Mouse (Mus musculus): ENCODE data around the gene Chid1. TPM values are rescaled to one million over a fixed set of nuclear protein-coding genes. Genes with fewer than 3 reads are reported as not detected.

The Chid1 gene
- polyA plus RNA-seq, 1 experiment from 2014 or later: 25.2 TPM

DNA sequence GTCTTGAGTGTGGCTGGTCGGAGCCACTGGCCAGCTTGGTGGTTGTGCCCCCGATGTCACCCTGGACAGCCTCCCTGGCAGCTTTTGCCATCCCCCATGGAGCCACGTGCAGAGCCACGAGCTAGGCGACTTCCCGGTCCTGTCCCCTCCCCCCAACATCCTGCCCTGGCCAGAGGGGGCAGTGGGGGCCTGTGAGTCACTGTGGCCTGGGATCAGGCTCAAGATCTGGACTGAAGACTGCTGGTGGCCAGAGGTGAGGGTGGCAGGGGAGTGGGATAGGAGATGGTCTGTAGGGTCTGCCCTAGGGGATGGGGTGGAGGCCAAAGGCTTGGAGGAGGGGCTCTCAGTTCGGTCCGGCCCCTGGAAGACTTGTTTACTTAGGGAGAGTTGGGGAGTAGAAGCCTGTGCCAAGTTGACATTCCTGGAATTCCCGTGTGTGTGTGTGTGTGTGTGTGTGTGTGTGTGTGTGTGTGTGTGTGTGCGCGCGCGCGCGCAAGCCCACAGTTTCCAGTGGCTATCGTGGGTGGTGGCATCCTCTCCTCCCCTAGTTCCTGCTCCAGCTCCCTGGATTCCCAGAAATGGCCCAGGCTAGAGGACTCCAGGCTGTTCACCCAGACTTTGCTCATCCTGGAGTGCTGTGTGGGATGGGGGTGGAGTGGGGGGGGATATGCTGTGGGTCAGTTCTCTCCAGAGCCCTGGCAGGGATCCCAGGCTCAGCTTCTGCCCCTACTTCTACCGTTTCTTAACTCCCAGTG, 63.3 kb downstream of the Chid1 start:
- H3K36me3 ChIP-seq (replicated peaks): peaks cover 18% of the 10 kb centered on the region
- peak; percentile 43 for ATAC-seq (ENCODE audit: insufficient read depth)
- H3K27me3 ChIP-seq: peaks cover 12% of the 10 kb centered on the region
- under 1% methylated on average over 17 of the region's 17 CpGs for WGBS (ENCODE audit: insufficient replicate concordance)
- H3K4me2 ChIP-seq: peak overlapping the region; percentile 99
- peak overlapping the region; percentile 91 for H3K27ac ChIP-seq (replicated peaks)
- H3K9me3 ChIP-seq (replicated peaks): no peaks in the 10 kb centered on the region
- H3K4me1 ChIP-seq (replicated peaks): peaks cover 70% of the 10 kb centered on the region
- peak overlapping the region; percentile 81 for H3K9ac ChIP-seq
- H3K4me3 ChIP-seq (replicated peaks): peak overlapping the region; percentile 74

GRCm38 (mm10) chr7:141475805-141476158, 63.9 kb downstream of the Chid1 start:
- Histone ChIP-seq H3K27ac (replicated peaks) (peak overlapping the region; percentile 91), H3K4me2 (peak overlapping the region; percentile 99), H3K4me1 (replicated peaks) (peaks cover 63% of the 10 kb centered on the region), H3K9me3 (replicated peaks) (no peaks in the 10 kb centered on the region), H3K9ac (peak overlapping the region; percentile 81), H3K36me3 (replicated peaks) (peaks cover 24% of the 10 kb centered on the region), H3K27me3 (peaks cover 5% of the 10 kb centered on the region), H3K4me3 (replicated peaks) (peak overlapping the region; percentile 74)
- ATAC-seq (ENCODE audit: insufficient read depth): no peak
- under 1% methylated on average over 12 of the region's 12 CpGs for WGBS (ENCODE audit: insufficient replicate concordance)

DNA sequence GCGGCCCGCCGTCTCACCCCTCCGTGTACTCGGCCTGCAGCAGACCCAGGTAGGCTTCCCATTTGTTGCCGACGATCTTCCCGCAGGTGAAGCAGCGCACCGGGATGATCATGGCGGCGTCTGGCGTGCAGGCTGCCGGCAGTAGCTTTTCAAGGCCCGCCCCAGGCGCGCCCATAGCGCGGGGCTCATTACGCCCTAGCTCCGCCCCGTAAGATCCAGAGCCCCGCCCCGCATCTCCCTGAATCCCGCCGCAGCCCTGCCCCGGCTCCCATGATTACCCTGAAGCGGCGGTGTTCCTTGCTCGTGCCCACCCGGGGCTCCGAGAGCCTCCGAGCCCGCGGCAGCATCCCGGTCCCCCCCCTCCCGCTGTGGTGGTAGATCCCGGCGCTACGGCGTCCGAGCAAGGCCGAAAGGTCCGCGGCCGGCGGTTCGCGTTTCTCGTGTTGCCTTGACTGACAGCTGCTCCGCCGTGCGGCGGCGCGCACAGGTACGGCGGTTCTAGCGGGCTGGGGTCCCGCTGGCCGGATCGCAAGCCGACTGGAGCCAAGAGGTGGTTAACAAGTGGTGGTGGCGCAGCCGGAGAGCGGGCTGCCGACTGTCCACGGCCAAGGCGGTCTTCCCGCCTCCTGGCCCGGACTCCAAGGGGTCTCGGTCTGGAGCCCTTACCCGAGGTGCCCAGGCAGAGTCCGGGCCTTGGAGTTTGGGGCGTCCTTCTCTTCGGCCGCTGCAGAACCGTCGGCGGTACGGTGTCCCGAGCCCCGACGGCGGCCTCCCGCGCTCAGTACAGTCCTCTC, 64.4 kb downstream of the Chid1 start, which contains the start of the genes Polr2l and Tspan4:
Polr2l (minus strand) TSS at position 122 of the 794 bp plus-strand sequence.
Tspan4 (plus strand) TSS at position 230 of the 794 bp plus-strand sequence.
- Histone ChIP-seq H3K27ac (replicated peaks) (peak within 1 kb of the TSS; percentile 91), H3K27me3 (no peaks in the 10 kb centered on the region), H3K4me1 (replicated peaks) (peaks cover 61% of the 10 kb centered on the region), H3K4me2 (peak within 1 kb of the TSS; percentile 99), H3K9me3 (replicated peaks) (no peaks in the 10 kb centered on the region), H3K4me3 (replicated peaks) (peak within 1 kb of the TSS; percentile 74), H3K9ac (peak within 1 kb of the TSS; percentile 81), H3K36me3 (replicated peaks) (peaks cover 30% of the 10 kb centered on the region)
- ATAC-seq (ENCODE audit: insufficient read depth): peak; percentile 75
- under 1% methylated on average over 87 of the region's 87 CpGs for WGBS (ENCODE audit: insufficient replicate concordance)

DNA sequence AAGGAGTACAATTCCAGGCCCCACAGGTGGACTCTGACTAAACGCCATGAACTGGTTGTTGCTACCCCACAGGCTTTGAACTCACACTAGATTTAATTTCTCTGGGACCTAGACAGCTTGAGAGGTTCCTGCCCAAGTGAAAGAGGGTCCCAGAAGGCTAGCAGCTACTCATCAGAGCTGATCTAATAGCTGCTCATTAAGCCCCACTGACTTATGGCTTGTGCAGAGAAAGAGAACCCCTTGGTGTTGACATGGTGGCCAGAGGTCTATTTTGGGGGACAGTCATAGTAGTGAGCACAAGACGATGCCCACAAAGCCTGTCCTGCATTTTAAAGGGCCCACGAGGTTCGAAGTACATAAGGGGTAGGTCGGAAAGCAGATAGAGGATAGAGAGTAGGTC, 65.5 kb downstream of the Chid1 start:
- H3K36me3 ChIP-seq (replicated peaks): peaks cover 40% of the 10 kb centered on the region
- ATAC-seq (ENCODE audit: insufficient read depth): no peak
- peak overlapping the region; percentile 91; the same call in 1 of the 2 replicates for H3K27ac ChIP-seq (replicated peaks)
- no peaks in the 10 kb centered on the region for H3K9me3 ChIP-seq (replicated peaks)
- peaks cover 70% of the 10 kb centered on the region for H3K4me1 ChIP-seq (replicated peaks)
- H3K4me2 ChIP-seq: peak overlapping the region; percentile 99
- peak overlapping the region; percentile 81 for H3K9ac ChIP-seq
- H3K27me3 ChIP-seq: no peaks in the 10 kb centered on the region
- WGBS (ENCODE audit: insufficient replicate concordance): 6% methylated on average over 5 of the region's 5 CpGs
- peak overlapping the region; percentile 74 for H3K4me3 ChIP-seq (replicated peaks)

DNA sequence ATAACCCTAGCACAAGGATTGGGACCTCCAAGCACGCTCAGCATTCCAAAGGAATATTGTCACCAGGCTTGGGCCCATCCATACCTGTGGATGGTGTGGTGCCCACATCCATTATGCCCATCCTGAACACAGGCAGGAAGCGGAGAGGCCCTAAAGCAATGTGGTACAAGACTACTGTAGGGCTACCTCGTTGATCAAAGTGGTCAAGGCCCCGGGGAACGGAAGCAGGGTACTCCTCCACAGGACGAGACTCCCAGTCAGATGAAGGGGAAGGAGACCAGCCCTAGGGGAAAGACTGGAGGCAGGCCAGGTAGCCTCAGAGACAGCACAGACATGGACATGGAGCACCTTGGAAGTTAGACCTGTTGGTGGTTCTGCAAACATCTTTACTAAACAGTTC, 66.9 kb downstream of the Chid1 start:
- ATAC-seq (ENCODE audit: insufficient read depth): no peak
- H3K27ac ChIP-seq (replicated peaks): no peak overlapping the region
- no peaks in the 10 kb centered on the region for H3K9me3 ChIP-seq (replicated peaks)
- H3K36me3 ChIP-seq (replicated peaks): peaks cover 41% of the 10 kb centered on the region
- H3K4me1 ChIP-seq (replicated peaks): peaks cover 75% of the 10 kb centered on the region
- WGBS (ENCODE audit: insufficient replicate concordance): 75% methylated on average over 6 of the region's 6 CpGs
- H3K27me3 ChIP-seq: no peaks in the 10 kb centered on the region
- no peak overlapping the region for H3K9ac ChIP-seq
- no peak overlapping the region for H3K4me3 ChIP-seq (replicated peaks)
- no peak overlapping the region for H3K4me2 ChIP-seq

DNA sequence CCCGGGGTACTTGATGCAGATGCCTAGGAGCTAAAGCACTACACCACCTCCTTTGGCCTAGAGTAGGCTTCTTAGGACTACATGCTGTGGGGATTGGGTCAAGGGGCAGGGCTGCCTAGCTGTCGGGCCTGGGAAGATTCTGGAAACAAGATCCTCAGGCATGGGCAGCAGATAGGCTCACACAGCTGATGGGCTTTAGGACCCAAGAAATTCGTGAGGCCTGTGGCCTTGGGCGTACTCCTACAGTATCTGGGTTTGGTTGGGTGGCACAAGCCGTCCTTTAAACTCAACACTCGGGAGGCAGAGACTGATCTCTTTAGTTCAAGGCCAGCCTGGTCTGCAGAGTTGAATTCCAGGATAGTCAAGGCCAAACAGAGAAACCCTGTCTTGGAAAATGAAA, 67.4 kb downstream of the Chid1 start:
- 63% methylated on average over 6 of the region's 6 CpGs for WGBS (ENCODE audit: insufficient replicate concordance)
- Histone ChIP-seq H3K4me1 (replicated peaks) (peaks cover 75% of the 10 kb centered on the region), H3K9ac (no peak overlapping the region), H3K27me3 (no peaks in the 10 kb centered on the region), H3K4me3 (replicated peaks) (no peak overlapping the region), H3K36me3 (replicated peaks) (peaks cover 41% of the 10 kb centered on the region), H3K27ac (replicated peaks) (no peak overlapping the region), H3K4me2 (no peak overlapping the region), H3K9me3 (replicated peaks) (no peaks in the 10 kb centered on the region)
- no peak for ATAC-seq (ENCODE audit: insufficient read depth)

- no peak for ATAC-seq (ENCODE audit: insufficient read depth)
- Histone ChIP-seq H3K4me2 (no peak overlapping the region), H3K9me3 (replicated peaks) (no peaks in the 10 kb centered on the region), H3K9ac (no peak overlapping the region), H3K36me3 (replicated peaks) (peaks cover 41% of the 10 kb centered on the region), H3K4me1 (replicated peaks) (peaks cover 74% of the 10 kb centered on the region), H3K27me3 (peaks cover 8% of the 10 kb centered on the region), H3K4me3 (replicated peaks) (no peak overlapping the region), H3K27ac (replicated peaks) (no peak overlapping the region)
- WGBS (ENCODE audit: insufficient replicate concordance): 76% methylated on average over 1 of the region's 1 CpGs
These were observed 68.4 kb downstream of the Chid1 start for GRCm38 (mm10) chr7:141471236-141471635.

DNA sequence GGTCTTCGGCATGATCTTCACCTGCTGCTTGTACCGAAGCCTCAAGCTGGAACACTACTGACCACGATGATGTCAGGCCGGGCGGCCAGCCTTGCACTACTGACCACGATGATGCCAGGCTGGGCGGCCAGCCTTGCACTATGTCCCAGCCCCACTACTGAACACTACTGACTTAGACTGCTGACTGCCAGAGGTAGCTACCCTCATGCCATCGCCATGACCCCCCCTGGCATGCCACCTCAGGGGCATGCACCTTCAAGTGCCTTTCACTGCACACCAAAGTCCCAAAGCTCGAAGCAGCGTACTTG, 69.1 kb downstream of the Chid1 start:
- peaks cover 73% of the 10 kb centered on the region for H3K4me1 ChIP-seq (replicated peaks)
- no peak overlapping the region for H3K27ac ChIP-seq (replicated peaks)
- no peak overlapping the region for H3K4me2 ChIP-seq
- no peak overlapping the region for H3K4me3 ChIP-seq (replicated peaks)
- peaks cover 41% of the 10 kb centered on the region for H3K36me3 ChIP-seq (replicated peaks)
- WGBS (ENCODE audit: insufficient replicate concordance): 82% methylated on average over 10 of the region's 10 CpGs
- ATAC-seq (ENCODE audit: insufficient read depth): no peak
- no peak overlapping the region for H3K9ac ChIP-seq
- H3K27me3 ChIP-seq: peaks cover 15% of the 10 kb centered on the region
- no peaks in the 10 kb centered on the region for H3K9me3 ChIP-seq (replicated peaks)

- Histone ChIP-seq H3K27me3 (peaks cover 20% of the 10 kb centered on the region), H3K9ac (no peak overlapping the region), H3K4me3 (replicated peaks) (no peak overlapping the region), H3K27ac (replicated peaks) (peak overlapping the region; percentile 81; the same call in 1 of the 2 replicates), H3K4me2 (no peak overlapping the region), H3K9me3 (replicated peaks) (no peaks in the 10 kb centered on the region), H3K4me1 (replicated peaks) (peaks cover 75% of the 10 kb centered on the region), H3K36me3 (replicated peaks) (peaks cover 41% of the 10 kb centered on the region)
- WGBS (ENCODE audit: insufficient replicate concordance): 84% methylated on average over 18 of the region's 18 CpGs
- no peak for ATAC-seq (ENCODE audit: insufficient read depth)
These were observed 69.6 kb downstream of the Chid1 start for GRCm38 (mm10) chr7:141469901-141470636.

- WGBS (ENCODE audit: insufficient replicate concordance): 79% methylated on average over 6 of the region's 6 CpGs
- peak overlapping the region; percentile 83; the same call in 1 of the 2 replicates for H3K9ac ChIP-seq
- peaks cover 78% of the 10 kb centered on the region for H3K4me1 ChIP-seq (replicated peaks)
- H3K4me3 ChIP-seq (replicated peaks): peak overlapping the region; percentile 76; the same call in 1 of the 2 replicates
- H3K36me3 ChIP-seq (replicated peaks): peaks cover 41% of the 10 kb centered on the region
- H3K4me2 ChIP-seq: peak overlapping the region; percentile 96
- peaks cover 27% of the 10 kb centered on the region for H3K27me3 ChIP-seq
- H3K27ac ChIP-seq (replicated peaks): peak overlapping the region; percentile 81
- no peaks in the 10 kb centered on the region for H3K9me3 ChIP-seq (replicated peaks)
- ATAC-seq (ENCODE audit: insufficient read depth): no peak
These were observed 70.3 kb downstream of the Chid1 start for GRCm38 (mm10) chr7:141469352-141469751.
